Mouse (Mus musculus) CH12.LX (cell line): Measurements from ENCODE around the gene Htra3. TPM values are rescaled to one million over a fixed set of nuclear protein-coding genes. Genes with fewer than 3 reads are reported as not detected.

Experiments used
- DNase-seq: peaks from one replicate; pipeline ENCODE4 v3.0.0-alpha.2; 2013; ENCODE audit errors: extremely low read depth
- H3K27ac ChIP-seq: 2 replicates; pipeline ENCODE4 v1.5.1; 2012; ENCODE audit warnings: low read depth, mild to moderate bottlenecking, control low read depth, moderate library complexity; ENCODE audit not compliant: insufficient read depth
- H3K27me3 ChIP-seq: replicated peaks from 2 replicates; pipeline ENCODE3; 2012; ENCODE audit warnings: inconsistent platforms
- H3K36me3 ChIP-seq, 2 experiments: replicated peaks in 1 of 2; 2 replicates each; pipeline versions ENCODE3 to v1.6.1; 2012; ENCODE audit warnings: inconsistent platforms in 1 of 2, low read length in 1 of 2, mild to moderate bottlenecking in 1 of 2, mixed read lengths in 1 of 2, moderate library complexity in 1 of 2; ENCODE audit not compliant: control insufficient read depth in 1 of 2, insufficient read depth in 1 of 2
- H3K4me1 ChIP-seq, 2 experiments: 2 replicates each; pipeline ENCODE4 v1.6.1; 2012; ENCODE audit warnings: inconsistent platforms in 1 of 2, moderate library complexity in 1 of 2; ENCODE audit not compliant: insufficient read depth in 2 of 2, control insufficient read depth in 1 of 2
- H3K4me2 ChIP-seq: 2 replicates; pipeline ENCODE4 v1.6.1; 2012; ENCODE audit warnings: low read depth, mild to moderate bottlenecking, control low read depth; ENCODE audit not compliant: poor library complexity, insufficient read depth, severe bottlenecking
- H3K4me3 ChIP-seq, 3 experiments: fragments of 150-350 bp in 1 of 3; sonication (generic) in 1 of 3; replicated peaks in 1 of 3; 2 replicates each; pipeline versions ENCODE3 to v1.5.1; 2011 to 2012; ENCODE audit warnings: low read depth in 2 of 3, low read length in 2 of 3, mild to moderate bottlenecking in 2 of 3, moderate library complexity in 2 of 3, control low read depth in 1 of 3, improper control_type of control experiment in 1 of 3, inconsistent platforms in 1 of 3, mixed read lengths in 1 of 3; ENCODE audit not compliant: poor library complexity in 1 of 3
- H3K79me2 ChIP-seq: replicated peaks from 2 replicates; pipeline ENCODE4 v1.6.1; 2012; ENCODE audit warnings: mild to moderate bottlenecking, moderate library complexity; ENCODE audit not compliant: control insufficient read depth, poor library complexity, insufficient read depth, severe bottlenecking; ENCODE audit errors: extremely low read depth
- H3K9ac ChIP-seq: 2 replicates; pipeline ENCODE4 v1.6.1; 2012; ENCODE audit warnings: low read depth, mild to moderate bottlenecking, control low read depth, moderate library complexity; ENCODE audit not compliant: insufficient read depth
- H3K9me3 ChIP-seq: replicated peaks from 2 replicates; pipeline ENCODE3; 2012; ENCODE audit warnings: low read length, inconsistent platforms, mixed read lengths
- CHD1 ChIP-seq: IDR thresholded peaks from 2 replicates; pipeline ENCODE4 v1.6.1; 2012; ENCODE audit warnings: low read depth, low read length, improper control_type of control experiment, inconsistent platforms
- E2F4 ChIP-seq: IDR thresholded peaks from 2 replicates; pipeline ENCODE4 v1.6.1; 2011; ENCODE audit warnings: low read depth, low read length, improper control_type of control experiment; ENCODE audit not compliant: insufficient replicate concordance
- ETS1 ChIP-seq: conservative IDR thresholded peaks from 2 replicates; pipeline ENCODE4 v1.6.1; 2012; ENCODE audit warnings: low read depth, mild to moderate bottlenecking, inconsistent platforms, low read length, improper control_type of control experiment, moderate library complexity
- IRF4 ChIP-seq: IDR thresholded peaks from 2 replicates; pipeline ENCODE4 v1.6.1; 2014; ENCODE audit warnings: low read depth, mild to moderate bottlenecking, inconsistent platforms, low read length, improper control_type of control experiment
- JUN ChIP-seq: IDR thresholded peaks from 2 replicates; pipeline ENCODE4 v1.6.1; 2011; ENCODE audit warnings: low read depth, mild to moderate bottlenecking, low read length, improper control_type of control experiment, moderate library complexity; ENCODE audit not compliant: insufficient read depth
- JUND ChIP-seq: conservative IDR thresholded peaks from 2 replicates; pipeline ENCODE4 v1.6.1; 2011; ENCODE audit warnings: low read depth, low read length, improper control_type of control experiment
- MAX ChIP-seq: IDR thresholded peaks from 2 replicates; pipeline ENCODE4 v1.6.1; 2011; ENCODE audit warnings: low read length, improper control_type of control experiment
- MXI1 ChIP-seq: IDR thresholded peaks from 2 replicates; pipeline ENCODE4 v1.6.1; 2011; ENCODE audit warnings: mild to moderate bottlenecking, low read depth, low read length, improper control_type of control experiment
- NELFE ChIP-seq: IDR thresholded peaks from 2 replicates; pipeline ENCODE4 v1.6.1; 2011; ENCODE audit warnings: low read depth, low read length, improper control_type of control experiment
- POLR2AphosphoS2 ChIP-seq: IDR thresholded peaks from 2 replicates; pipeline ENCODE4 v1.6.1; 2011; ENCODE audit warnings: low read depth, low read length, improper control_type of control experiment
- RAD21 ChIP-seq: IDR thresholded peaks from 2 replicates; pipeline ENCODE4 v1.6.1; 2011; ENCODE audit warnings: low read depth, mild to moderate bottlenecking, low read length, improper control_type of control experiment, moderate library complexity
- SIN3A ChIP-seq: IDR thresholded peaks from 2 replicates; pipeline ENCODE4 v1.6.1; 2012; ENCODE audit warnings: low read length, improper control_type of control experiment, inconsistent platforms
- TBP ChIP-seq: conservative IDR thresholded peaks from 2 replicates; pipeline ENCODE4 v1.6.1; 2011; ENCODE audit warnings: low read depth, low read length, improper control_type of control experiment
- TCF12 ChIP-seq: IDR thresholded peaks from 2 replicates; pipeline ENCODE4 v1.6.1; 2014; ENCODE audit warnings: low read depth, mild to moderate bottlenecking, inconsistent platforms, low read length, improper control_type of control experiment
- UBTF ChIP-seq: IDR thresholded peaks from 2 replicates; pipeline ENCODE4 v1.6.1; 2012; ENCODE audit warnings: low read depth, mild to moderate bottlenecking, inconsistent platforms, low read length, improper control_type of control experiment, moderate library complexity
- USF1 ChIP-seq: IDR thresholded peaks from 2 replicates; pipeline ENCODE4 v1.6.1; 2014; ENCODE audit warnings: low read depth, mild to moderate bottlenecking, inconsistent platforms, low read length, improper control_type of control experiment
- USF2 ChIP-seq: conservative IDR thresholded peaks from 2 replicates; pipeline ENCODE4 v1.6.1; 2011; ENCODE audit warnings: low read depth, low read length, improper control_type of control experiment
- ZC3H11A ChIP-seq: IDR thresholded peaks from 2 replicates; pipeline ENCODE4 v1.6.1; 2012; ENCODE audit warnings: low read depth, mild to moderate bottlenecking, inconsistent platforms, low read length, improper control_type of control experiment
- ZKSCAN1 ChIP-seq: IDR thresholded peaks from 2 replicates; pipeline ENCODE4 v1.6.1; 2012; ENCODE audit warnings: low read depth, inconsistent platforms, low read length, improper control_type of control experiment, borderline replicate concordance
- ZMIZ1 ChIP-seq: IDR thresholded peaks from 2 replicates; pipeline ENCODE4 v1.6.1; 2012; ENCODE audit warnings: low read depth, mild to moderate bottlenecking, inconsistent platforms, low read length, improper control_type of control experiment
- ZNF384 ChIP-seq: IDR thresholded peaks from 2 replicates; pipeline ENCODE4 v1.6.1; 2012; ENCODE audit warnings: low read depth, low read length, improper control_type of control experiment, inconsistent platforms
- dilution Hi-C: fragments of 300-500 bp; cut with MboI; formaldehyde crosslinking; loops from 2 replicates; pipeline ENCODE4 v1.14.3; 2020; ENCODE audit warnings: low sequenced_read_pairs; ENCODE audit not compliant: extremely low pct_unique_long_range_greater_than_20kb, extremely low pct_ligation_motif_present
- in situ Hi-C: fragments of 300-500 bp; cut with MboI; formaldehyde crosslinking; loops from 3 replicates; pipeline ENCODE4 v1.14.3; 2019; ENCODE audit warnings: low sequenced_read_pairs, low pct_ligation_motif_present, low pct_unique_long_range_greater_than_20kb, mixed read lengths
- polyA plus RNA-seq: library from polyadenylated mRNA; unstranded; fragments of >175 nt; gene quantifications from 2 replicates; pipeline ENCODE4 v1.2.1, GENCODE M21; 2012; ENCODE audit warnings: low read depth; ENCODE audit not compliant: insufficient read length
- total RNA-seq, 2 experiments: library from RNA; depleted of rRNA; stranded (reverse); fragments of 300-350 nt in 1 of 2; fragments of >200 nt in 1 of 2; gene quantifications; 2 replicates each; pipeline ENCODE4 v1.2.3; 2012 to 2014

Gene Htra3
- total and polyA plus RNA-seq, 3 experiments: not detected

- in situ Hi-C loops (no loop called here), dilution Hi-C loops (no loop called here)
- Histone ChIP-seq H3K4me3 (no peak overlapping the region), H3K4me1 (peaks cover 2 to 15% of the 10 kb centered on the region in 2 experiments; a peak in 2 of 4 replicates), H3K27ac (no peak overlapping the region), H3K79me2 (no peaks in the 10 kb centered on the region), H3K4me2 (no peak overlapping the region), H3K9me3 (no peaks in the 10 kb centered on the region), H3K36me3 (peaks cover 0 to 14% of the 10 kb centered on the region in 2 experiments), H3K9ac (no peak overlapping the region), H3K27me3 (no peaks in the 10 kb centered on the region)
- no peak for DNase-seq
- no peak for TF ChIP-seq POLR2AphosphoS2
- TF ChIP-seq ZNF384: no peak
- no peak for TF ChIP-seq TBP
- TF ChIP-seq JUND: no peak
- TF ChIP-seq USF2: no peak
- TF ChIP-seq UBTF: no peak
- TF ChIP-seq CHD1: no peak
- no peak for TF ChIP-seq SIN3A
- no peak for TF ChIP-seq ZC3H11A
- TF ChIP-seq ZKSCAN1: no peak
- TF ChIP-seq TCF12: no peak
- no peak for TF ChIP-seq MXI1
Observed at GRCm38 (mm10) chr5:35621114-35621513, 58.5 kb downstream of the Htra3 start.

GRCm38 (mm10) chr5:35616943-35617342, 62.6 kb downstream of the Htra3 start:
- no peak overlapping the region for H3K4me3 ChIP-seq
- H3K27ac ChIP-seq: no peak overlapping the region
- 0 out of 2 replicates have a peak, but pooled peaks have one; percentile 13 for TF ChIP-seq TCF12
- TF ChIP-seq ETS1: peak; percentile 66
- no peak for TF ChIP-seq USF2
- TF ChIP-seq, all 38 proteins: peak for 2
- H3K27me3 ChIP-seq: no peaks in the 10 kb centered on the region
- dilution Hi-C loops: no loop called here
- peaks cover 6 to 44% of the 10 kb centered on the region in 2 experiments for H3K36me3 ChIP-seq
- in situ Hi-C loops: no loop called here
- no peak overlapping the region for H3K9ac ChIP-seq
- no peak overlapping the region for H3K4me2 ChIP-seq
- DNase-seq: peak; percentile 28
- H3K4me1 ChIP-seq: peaks cover 2 to 11% of the 10 kb centered on the region in 2 experiments; a peak in 2 of 4 replicates
- no peaks in the 10 kb centered on the region for H3K79me2 ChIP-seq
- H3K9me3 ChIP-seq: no peaks in the 10 kb centered on the region

GRCm38 (mm10) chr5:35612722-35613121, 66.9 kb downstream of the Htra3 start:
- TF ChIP-seq MXI1: no peak
- no peak for TF ChIP-seq ETS1
- no peak for TF ChIP-seq JUN
- no peak for TF ChIP-seq IRF4
- no peak for TF ChIP-seq RAD21
- no peak for TF ChIP-seq USF2
- TF ChIP-seq ZMIZ1: no peak
- TF ChIP-seq TBP: no peak
- no peak for TF ChIP-seq MAX
- no peak for TF ChIP-seq CHD1
- TF ChIP-seq TCF12: no peak
- no peak for TF ChIP-seq NELFE
- TF ChIP-seq USF1: no peak
- TF ChIP-seq SIN3A: no peak
- no peak for TF ChIP-seq UBTF
- TF ChIP-seq E2F4: no peak
- no peak for DNase-seq
- in situ Hi-C loops: no loop called here

More at GRCm38 (mm10) chr5:35612722-35613121, 66.9 kb downstream of the Htra3 start:
- no peaks in the 10 kb centered on the region for H3K27me3 ChIP-seq
- H3K9me3 ChIP-seq: no peaks in the 10 kb centered on the region
- no peak overlapping the region for H3K9ac ChIP-seq
- dilution Hi-C loops: no loop called here
- peaks cover 40 to 87% of the 10 kb centered on the region in 2 experiments for H3K36me3 ChIP-seq
- no peak overlapping the region for H3K27ac ChIP-seq
- H3K79me2 ChIP-seq: no peaks in the 10 kb centered on the region
- peaks cover 2 to 26% of the 10 kb centered on the region in 2 experiments; a peak in 3 of 4 replicates for H3K4me1 ChIP-seq
- no peak overlapping the region for H3K4me2 ChIP-seq
- H3K4me3 ChIP-seq: no peak overlapping the region
